Mouse (Mus musculus): ENCODE data around the gene Haus8.
"Not testable (repeated sequence)": the region's sequence is repeated elsewhere in the genome, so short reads cannot be mapped to it uniquely, and the experiment has no call there.

The Haus8 gene

DNA sequence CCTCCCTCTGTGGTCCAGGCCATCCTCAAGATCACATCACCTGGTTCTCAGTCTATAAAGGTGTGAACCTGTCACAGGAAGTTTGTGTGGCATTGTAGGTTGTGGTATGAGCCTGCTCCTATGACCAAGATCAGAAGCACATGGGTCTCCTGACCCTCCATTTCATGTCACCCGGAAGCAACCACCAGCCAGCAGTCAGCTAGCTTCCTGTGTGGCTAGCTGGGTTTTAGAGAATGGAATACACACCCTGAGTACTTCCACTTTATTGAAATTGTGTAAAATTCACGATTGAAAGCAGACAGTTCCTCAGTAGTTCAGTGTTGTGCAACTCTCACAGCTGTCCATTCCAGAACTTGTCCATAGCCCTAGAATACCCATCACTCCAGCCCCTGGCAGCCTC, 13.5 kb upstream of the Haus8 start:
- ATAC-seq (ENCODE audit: low TSS enrichment): not testable (repeated sequence)

DNA sequence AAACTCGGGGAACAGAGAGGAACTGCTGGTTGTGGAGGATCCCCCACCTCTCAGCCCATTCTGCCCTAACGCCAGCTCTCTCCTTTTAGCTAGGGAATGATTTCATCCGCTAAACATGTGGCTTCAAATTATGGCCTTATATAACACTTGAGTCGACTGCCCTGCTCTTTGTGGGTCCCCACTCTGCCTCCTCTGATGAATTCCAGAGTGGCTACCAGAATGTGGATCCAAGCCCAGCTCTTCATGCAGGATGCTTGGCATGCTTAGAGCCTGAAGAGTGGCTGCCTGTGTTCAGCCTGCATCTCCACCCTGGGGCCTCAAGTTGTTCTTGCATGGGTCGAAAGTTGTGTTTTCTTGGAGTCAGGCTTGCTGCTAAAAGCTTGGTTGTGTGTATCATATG, 9.9 kb upstream of the Haus8 start:
- peak; percentile 47 for ATAC-seq (ENCODE audit: low TSS enrichment)

DNA sequence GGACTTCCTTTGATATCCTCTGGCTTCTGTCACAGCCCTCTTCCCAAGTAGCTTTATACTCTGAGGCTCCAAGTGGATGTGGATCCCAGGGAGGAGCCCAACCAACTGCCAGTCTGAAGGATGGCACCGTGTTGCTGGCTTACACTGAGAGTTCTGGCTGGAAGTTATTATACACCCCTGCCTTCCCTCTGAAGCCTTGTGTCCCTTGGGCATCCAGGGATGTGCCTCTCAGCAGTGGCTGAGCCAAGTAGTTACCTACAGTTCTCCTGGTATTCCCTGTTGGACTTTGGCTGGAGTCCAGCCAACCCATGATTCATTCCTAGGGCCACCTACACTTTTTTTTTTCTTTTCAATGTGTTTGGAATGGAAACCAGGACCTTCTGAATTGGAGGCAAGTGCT, 9.0 kb upstream of the Haus8 start:
- ATAC-seq (ENCODE audit: low TSS enrichment): peak; percentile 80

DNA sequence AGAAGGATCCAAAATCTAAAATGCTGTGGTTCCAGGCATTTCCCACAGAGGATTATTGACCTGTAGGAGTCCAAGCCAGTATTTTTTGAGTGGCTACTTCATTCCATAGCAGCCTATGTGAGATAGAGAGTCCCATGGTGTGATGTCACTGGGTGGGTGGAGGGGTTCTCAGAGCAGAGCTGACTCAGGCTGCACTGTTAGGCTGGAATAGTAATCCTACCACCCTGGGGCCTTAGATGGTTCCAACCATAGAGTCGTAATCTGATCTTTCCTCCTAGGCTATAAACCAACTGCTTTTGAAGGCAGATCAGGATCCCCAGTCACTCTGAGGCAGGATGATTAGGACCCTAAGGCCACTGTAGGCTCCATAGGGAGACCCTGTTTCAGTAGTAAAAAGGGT, 6.7 kb upstream of the Haus8 start:
- not testable (repeated sequence) for ATAC-seq (ENCODE audit: low TSS enrichment)

DNA sequence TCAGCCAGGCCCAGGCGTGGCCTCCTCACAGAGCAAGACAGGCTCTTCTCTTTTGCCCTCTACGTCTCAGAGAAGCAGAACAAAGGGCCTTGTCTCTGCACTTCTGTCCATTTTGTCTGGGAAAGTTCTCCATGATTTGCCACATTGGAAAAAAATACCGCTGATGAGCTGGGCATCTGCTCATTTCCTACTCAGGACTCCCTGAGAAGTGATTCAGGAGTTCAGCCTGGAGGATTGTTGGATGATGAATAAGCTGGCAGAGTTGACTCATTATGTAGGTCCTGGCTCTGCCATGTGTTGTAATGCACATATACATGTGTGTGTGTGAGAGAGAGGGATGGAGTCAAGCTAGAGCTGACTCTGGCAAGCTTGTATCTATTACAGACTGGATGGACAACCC, 3.4 kb upstream of the Haus8 start:
- ATAC-seq (ENCODE audit: low TSS enrichment): no peak

DNA sequence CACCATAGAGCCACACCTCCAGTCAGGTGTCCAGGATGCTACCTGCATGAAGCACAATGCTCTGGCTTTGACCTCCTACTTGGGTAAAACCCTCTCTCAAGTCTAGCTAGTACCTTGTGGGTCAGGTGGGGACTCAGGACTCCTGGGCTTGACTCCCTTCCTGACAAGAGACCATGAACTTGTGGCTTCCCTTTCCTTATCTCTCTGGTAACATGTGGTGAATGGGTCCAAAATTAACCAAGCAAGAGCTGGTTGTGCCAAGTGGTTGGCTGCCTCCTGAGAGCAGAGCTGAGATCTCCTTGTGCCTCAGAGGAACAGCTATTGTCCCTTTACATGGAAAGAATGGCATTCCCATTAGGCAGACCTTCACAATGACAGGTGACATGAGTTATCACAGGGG, 1.7 kb upstream of the Haus8 start:
- ATAC-seq (ENCODE audit: low TSS enrichment): no peak

DNA sequence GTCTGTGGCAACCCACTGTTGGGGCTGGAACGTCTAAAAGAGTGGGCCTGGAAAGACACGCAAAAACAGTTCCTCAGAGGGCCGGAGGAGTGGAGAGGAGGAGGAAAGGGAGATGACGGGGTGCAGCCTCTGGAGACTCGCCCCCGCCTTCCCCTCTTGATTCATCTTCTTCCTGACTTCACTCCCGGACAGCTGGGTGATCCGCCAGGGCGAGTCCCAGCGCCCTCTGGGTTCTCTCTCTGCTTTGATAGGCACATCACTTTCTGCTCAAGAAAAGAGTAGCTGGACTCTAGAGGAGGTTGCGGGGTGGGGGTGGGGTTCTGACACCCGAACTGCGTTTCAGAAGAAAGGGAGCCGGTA, 397 bp upstream of the Haus8 start:
- ATAC-seq (ENCODE audit: low TSS enrichment): peak; percentile 59

DNA sequence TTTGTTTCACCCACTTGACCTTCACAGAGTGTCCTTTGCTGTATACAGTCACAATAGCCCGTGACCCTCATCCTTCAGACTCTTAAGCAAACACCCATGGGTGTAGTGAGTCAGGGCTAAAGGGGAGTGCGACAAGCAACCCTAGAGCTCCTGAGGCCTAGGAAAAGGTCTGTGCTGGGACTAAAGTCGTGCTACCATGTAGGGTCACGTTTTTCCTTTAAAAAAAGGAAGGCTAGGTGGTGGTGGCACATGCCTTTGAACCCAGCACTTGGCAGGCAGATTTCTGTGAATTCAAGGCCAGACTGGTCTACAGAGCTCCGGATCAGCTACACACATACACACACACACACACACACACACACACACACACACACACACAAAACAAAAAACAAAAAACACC, 1.1 kb downstream of the Haus8 start:
- ATAC-seq (ENCODE audit: low TSS enrichment): no peak

DNA sequence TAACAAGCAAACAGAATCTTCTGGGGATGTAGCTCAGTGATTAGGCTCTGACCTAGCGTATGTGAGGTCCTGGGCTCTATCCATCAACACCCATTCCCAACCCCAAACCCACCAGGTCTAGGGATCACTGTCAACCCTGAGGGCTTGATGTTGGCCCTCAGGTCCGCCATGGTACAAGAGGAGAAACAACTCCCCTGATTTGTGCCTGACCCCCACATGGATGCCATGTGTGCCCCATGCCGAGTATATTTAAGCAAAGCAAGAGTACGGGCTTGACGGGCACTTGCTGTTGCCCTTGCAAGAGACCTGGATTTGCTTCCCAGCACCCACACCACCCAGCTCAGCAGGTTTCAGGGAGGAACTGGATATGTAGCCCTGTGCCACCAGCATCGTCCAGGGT, 4.4 kb downstream of the Haus8 start:
- ATAC-seq (ENCODE audit: low TSS enrichment): not testable (repeated sequence)

DNA sequence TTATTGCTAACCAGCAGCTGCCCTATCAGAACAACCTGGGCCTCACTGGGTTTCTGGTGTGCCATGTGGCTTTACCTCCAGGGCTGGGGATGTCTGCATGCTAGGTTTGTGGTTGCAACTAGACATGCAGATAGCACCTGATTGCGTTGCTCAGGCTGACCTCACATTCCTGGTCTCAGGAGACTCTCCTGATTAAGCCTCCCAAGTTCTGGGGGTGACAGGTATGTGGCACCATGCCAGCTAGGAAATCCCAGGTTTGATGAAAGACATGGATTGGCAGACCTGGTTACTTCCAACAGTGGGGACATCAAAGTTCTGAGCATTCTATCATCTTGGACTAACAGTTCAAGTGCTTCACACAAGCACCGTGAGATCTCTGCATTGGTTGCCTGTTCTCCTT, 5.0 kb downstream of the Haus8 start:
- no peak for ATAC-seq (ENCODE audit: low TSS enrichment)

DNA sequence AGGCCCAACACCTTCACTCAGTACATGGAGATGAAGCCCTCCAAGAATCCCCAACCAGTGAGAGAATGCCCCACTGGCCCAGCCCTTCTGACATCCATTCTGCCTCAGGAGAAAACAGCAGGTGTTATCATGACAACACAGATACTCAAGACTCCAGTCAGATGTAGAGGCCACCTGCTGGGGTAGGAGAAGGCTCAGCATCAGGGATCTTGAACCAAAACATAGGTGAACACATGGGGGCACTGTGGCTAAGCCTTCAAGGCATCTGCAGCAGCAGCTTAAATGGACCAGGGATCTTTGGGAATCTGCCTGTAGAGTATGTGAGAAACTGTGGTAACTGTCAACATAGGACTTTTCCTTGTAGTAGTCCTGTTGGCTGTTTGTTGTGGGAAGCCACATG, 11.5 kb downstream of the Haus8 start:
- peak; percentile 41; the same call in 1 of the 2 replicates for ATAC-seq (ENCODE audit: low TSS enrichment)

DNA sequence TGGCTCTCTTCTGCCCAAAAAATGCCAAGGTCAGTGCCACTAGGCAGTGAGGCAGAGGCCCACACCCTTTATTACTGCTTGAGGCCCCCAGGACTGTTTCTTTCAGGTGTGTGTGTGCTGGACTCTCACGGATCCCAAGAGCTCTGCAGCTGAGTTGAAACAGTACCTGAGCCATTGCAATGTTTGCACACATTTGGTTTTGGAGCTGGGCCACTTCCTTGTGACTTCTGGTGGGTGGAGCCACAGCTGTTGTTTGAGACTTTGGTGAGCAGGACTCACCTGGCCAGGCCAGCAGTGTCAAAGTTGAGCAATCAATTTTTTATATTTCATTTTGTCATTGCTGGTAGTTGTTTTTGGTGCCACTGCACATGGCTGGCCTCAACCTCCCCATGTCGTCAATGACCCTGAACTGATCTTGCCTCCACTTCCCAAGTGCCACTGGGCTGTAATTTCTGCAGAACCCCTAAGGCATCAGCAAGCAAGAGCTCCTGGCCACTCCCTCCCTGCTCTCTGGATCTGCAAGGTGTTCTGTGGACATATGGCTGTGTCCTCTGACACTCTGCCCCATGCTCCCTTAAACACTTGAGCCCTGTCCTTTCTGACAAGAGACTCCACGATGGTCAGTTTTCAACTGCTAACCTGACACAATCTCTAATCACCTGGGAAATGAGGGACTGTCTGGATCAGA, 16.0 kb downstream of the Haus8 start:
- ATAC-seq (ENCODE audit: low TSS enrichment): no peak

DNA sequence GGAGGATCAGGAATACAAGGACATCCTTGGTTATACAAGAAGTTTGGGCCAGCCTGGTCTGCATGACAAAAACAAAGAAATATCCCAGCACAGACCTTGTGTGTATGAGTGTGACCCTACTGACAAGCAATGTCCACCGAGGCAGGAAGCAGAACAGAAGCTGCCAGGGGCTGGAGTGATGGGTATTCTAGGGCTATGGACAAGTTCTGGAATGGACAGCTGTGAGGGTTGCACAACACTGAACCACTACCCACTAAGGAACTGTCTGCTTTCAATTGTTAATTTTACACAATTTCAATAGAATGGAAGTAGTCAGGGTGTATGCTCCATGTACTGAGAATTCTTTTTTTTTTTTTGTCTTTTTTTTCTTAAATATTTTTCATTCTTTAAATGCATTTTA, 24.5 kb downstream of the Haus8 start:
- no peak for ATAC-seq (ENCODE audit: low TSS enrichment)

DNA sequence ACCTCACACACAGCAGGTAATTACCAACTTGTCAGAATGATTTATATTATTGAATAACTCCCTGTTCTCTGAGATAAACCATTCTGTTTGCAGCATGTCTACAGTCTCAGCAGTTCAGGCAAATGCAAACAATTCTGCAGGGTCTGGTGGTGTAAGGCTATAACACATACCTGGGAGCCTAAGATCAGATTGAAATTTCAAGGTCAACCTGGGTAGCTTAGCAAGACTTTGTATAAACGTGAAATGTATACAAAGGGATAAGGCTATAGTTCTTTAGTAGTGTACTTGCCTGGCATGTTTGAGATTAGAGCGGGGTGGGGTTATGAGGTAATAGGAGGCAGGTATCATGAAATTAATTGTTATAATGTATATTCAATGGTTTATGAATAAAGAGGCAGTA, 30.0 kb downstream of the Haus8 start:
- no peak for ATAC-seq (ENCODE audit: low TSS enrichment)

DNA sequence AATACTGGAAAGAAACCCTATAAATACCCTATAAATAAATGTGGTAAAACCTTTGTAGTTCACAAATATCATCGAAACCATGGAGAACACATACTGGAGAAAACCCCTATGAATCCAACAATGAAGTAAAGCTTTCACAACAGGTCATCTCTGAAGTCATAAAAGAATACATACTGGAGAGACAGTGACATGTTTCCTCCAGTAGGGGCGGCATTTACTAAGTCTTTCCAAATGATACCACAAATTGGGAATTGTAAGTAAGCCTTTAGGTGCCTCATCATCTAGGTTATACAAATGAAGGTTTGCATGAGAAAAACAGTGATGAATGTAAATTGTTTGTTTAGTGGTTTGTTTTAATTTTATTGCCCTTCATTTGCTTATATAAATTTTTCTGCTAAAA, 48.2 kb downstream of the Haus8 start:
- no peak for ATAC-seq (ENCODE audit: low TSS enrichment)

DNA sequence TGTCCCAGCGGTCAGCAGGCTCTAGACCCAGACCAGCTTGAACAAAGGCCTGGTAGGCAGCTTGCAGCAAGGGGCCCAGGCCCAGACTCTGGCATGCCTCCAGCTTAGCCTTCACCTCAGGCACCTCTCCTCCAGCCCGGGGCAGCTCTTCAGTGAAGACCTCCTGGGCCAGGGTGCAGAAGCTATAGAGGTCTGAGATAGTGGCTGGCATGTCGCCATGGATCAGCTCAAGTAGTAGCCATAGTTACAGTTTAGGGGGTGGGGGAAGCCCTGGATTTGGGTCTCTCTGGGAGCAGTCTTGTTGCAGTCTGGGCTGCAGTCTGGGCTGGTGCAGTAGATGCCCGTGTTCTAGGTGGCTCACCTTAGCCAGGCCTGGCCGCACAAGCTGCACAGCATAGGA, 58.5 kb downstream of the Haus8 start:
- ATAC-seq (ENCODE audit: low TSS enrichment): not testable (repeated sequence)

DNA sequence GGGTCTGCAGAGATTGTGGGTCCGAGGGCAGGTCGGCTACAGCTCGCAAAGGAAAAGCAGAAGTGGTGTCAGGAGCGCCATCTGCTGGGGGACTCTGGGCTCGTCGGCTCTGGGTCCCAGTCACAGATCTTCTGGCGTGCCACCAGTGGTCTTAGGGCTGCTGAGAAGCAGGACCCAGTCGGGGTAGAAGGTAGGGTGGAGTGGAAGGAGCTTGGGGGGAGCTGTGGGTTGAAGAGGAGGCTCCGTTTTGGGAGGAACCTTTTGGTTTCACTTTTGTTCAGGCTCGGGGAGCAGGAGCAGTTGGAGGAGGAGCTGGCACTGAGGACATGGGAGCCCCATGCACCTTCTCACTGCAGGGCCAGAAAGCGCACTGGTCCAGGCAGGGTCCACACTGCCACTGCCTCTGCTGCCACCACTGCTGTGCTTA, 67.2 kb downstream of the Haus8 start:
- peak; percentile 89 for ATAC-seq (ENCODE audit: low TSS enrichment)

Data from frontal cortex, adult (tissue).